Mouse (Mus musculus): ENCODE data around the gene Arhgap10. TPM values are rescaled to one million over a fixed set of nuclear protein-coding genes. Genes with fewer than 3 reads are reported as not detected.
"Not testable (repeated sequence)": the region's sequence is repeated elsewhere in the genome, so short reads cannot be mapped to it uniquely, and the experiment has no call there.

Arhgap10 gene
- total RNA-seq, 1 experiment from 2014 or later = 14.1 TPM

DNA sequence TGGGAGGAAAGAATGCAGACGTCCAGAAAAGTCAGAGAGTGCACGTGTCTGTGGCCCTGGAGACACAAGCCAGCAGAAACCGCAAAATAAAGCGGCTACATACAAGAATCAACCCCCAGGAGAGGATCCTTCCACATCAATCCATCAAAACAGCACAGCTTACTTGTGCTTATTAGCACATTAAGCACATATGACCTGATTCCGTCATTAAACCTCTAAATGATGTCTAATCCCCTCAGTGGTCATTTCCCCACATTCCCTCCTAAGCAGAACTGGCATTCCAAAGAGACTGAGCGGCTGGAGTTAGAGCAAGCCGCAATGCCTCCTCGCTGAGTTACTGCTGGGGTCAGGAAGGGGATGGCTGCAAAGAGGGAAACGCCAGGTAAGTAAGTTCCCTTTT is 187.4 kb downstream of the Arhgap10 start:
- no peak for ATAC-seq (ENCODE audit: extremely low read depth, insufficient number of reproducible peaks, low FRiP score, poor library complexity, severe bottlenecking)

DNA sequence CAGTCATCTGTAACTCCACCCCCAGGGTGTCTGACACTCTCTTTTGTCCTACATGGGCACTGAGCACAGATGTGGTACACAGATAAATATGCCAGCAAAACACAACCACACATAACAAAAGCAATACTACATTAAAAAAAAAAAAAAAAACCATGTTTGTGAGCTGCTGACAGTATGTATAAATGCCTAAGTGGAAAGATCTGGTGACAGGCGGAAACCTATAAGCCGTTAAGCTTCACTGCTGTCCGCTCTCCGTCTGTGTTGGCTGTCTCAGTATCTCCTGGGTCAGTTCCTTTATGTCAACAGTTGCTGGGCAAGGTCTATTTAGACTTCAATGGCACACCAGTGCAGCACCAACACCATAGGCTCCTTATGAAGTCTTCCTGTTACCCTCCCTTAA is 188.0 kb downstream of the Arhgap10 start:
- ATAC-seq (ENCODE audit: extremely low read depth, insufficient number of reproducible peaks, low FRiP score, poor library complexity, severe bottlenecking) = no peak

DNA sequence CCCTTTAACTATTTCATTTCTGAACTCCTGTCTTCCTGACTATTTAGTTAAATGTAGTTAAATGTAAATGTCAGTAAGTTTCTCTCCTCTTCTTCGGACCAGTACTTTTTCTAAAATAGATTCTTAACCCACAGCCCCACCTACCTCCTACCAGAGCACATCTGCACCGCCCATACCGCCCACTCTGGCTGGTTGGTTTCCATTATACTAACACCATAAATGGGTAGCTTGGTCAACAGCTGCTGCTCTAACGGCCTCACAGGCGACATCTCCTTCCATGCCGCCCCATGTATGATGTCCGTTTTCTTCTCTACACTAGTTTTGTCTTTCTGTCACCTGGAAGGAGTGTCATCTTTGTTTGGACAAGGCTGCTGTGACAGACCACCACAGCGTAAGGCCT is 189.3 kb downstream of the Arhgap10 start:
- no peak for ATAC-seq (ENCODE audit: extremely low read depth, insufficient number of reproducible peaks, low FRiP score, poor library complexity, severe bottlenecking)

DNA sequence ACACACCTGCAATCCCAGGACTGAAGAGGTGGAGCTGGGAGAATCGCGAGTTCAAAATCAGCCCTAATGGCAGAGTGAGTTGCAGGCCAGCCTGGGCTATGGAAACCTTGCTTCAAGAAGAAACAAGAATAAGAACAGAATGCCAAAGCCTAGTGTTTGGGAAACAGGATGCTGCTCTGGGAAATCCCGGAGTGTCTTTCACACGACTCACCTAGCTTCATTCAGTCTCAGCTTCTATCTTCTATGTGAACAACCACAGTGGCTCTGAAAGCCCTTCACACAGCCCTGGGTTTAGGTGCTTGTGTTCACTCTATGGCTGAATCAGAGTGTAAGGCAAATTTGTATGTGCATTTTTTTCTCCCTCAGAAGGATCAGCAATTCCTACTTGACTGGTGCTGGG is 190.4 kb downstream of the Arhgap10 start:
- no peak for ATAC-seq (ENCODE audit: extremely low read depth, insufficient number of reproducible peaks, low FRiP score, poor library complexity, severe bottlenecking)

DNA sequence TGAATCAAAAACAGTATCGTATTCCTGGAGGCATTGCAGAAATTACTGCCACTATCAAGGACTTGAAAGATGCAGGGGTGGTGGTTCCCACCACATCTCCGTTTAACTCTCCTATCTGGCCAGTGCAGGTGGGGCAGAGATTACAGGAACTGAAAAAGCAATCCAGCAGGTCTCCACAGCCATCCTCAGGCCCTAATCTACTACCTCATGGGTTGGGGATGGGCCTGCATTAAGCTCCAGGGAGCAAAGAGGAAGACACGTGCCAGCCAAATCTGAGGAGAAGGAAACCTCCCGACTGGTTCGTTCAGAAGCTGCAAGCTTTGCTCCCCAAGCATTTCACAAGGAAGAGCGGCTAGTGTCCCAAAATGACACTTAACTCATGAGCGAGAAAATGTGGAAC is 195.0 kb downstream of the Arhgap10 start:
- ATAC-seq (ENCODE audit: extremely low read depth, insufficient number of reproducible peaks, low FRiP score, poor library complexity, severe bottlenecking) = not testable (repeated sequence)

DNA sequence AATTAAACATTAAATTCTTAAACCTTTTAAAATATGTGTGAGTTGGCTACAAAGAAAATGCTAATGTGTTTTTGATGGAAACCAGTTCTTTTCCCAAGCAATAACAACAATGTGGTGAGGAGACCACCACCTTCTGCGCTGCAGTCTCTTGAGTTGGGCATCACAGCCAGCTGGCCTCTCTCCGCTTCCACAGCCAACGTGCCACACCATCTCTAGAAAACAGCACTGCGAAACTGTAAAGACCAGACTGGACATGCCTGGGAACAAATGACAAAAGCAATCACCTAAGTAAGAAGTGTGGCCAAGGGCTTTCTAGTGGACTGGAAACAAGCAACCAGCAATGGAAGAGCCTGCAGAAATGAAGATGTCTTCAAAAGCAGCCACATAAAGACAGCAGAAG is 195.9 kb downstream of the Arhgap10 start:
- ATAC-seq (ENCODE audit: extremely low read depth, insufficient number of reproducible peaks, low FRiP score, poor library complexity, severe bottlenecking) = no peak

DNA sequence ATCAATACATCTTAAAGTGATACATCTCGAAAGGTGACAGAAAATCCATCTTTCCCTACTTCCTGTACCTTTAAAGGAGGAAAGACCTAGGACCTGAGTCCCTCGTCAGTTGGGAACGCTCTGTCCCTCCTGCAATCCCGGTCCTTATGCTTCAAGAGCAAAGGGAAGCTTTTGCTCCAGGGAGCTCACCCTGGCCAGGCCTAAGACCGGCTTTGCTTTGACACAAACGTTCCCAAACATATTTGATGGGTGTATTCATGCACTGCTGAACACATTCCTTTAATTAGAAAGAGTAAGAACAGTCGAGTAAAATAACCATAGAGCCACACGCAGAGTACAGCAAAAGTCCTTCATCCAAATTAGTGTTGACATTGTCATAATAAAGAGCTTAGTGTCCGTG is 199.2 kb downstream of the Arhgap10 start:
- no peak for ATAC-seq (ENCODE audit: extremely low read depth, insufficient number of reproducible peaks, low FRiP score, poor library complexity, severe bottlenecking)

DNA sequence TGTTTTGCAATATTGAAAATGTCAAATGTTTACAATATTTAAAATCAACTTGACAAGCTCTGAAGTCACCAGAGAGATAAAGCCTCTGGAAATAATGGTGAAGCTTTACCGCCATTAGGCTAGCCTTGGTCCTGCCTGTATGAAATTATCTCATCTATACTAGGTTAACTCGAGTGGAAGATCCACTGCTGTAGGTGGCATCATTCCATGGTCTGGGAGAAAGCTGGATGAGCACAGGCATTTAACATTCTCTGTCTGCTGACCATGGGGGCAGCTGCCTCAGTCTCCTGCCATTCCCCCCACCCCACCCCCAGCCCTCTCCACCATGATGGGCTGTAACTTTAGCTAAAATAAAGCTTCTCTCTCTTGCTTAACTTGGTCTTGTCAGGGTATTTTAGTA is 200.0 kb downstream of the Arhgap10 start:
- ATAC-seq (ENCODE audit: extremely low read depth, insufficient number of reproducible peaks, low FRiP score, poor library complexity, severe bottlenecking) = no peak

DNA sequence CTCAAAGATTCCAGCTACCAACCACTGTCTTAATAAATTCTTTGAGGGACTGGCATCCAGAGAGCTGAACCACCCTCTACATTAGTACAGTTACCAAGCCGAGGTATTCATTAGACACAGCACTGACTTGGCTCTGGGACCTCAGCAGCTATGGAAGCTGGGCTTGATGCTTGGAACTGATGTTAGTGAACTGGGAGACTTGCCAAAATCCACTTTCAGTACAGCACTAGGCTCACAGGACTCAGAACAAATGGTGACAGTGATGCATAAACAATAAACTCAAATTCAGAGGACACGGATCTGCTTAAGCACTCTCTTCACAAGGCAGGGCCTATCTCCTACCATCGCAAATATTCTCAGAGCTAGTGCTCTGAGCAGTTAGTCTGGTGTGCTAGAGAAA is 204.8 kb downstream of the Arhgap10 start:
- no peak for ATAC-seq (ENCODE audit: extremely low read depth, insufficient number of reproducible peaks, low FRiP score, poor library complexity, severe bottlenecking)

DNA sequence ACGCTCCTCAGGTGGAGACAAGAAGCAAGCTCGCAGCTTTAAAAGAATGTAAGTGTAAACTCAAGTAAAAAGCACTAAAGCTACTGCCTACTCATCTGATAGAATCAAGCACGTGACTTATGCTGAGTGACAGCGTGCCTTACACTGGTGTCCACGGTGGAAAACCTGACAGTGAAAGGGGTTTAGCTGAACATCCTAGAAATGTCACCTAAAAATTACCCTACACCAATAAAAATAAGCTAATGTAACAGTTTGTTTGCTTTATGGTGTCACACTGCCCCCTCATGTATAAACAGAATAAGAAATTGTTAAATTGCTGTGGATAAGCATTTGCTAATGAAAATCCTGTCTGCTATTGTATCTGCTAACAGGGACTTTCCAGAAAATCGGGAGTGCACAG is 206.0 kb downstream of the Arhgap10 start:
- no peak for ATAC-seq (ENCODE audit: extremely low read depth, insufficient number of reproducible peaks, low FRiP score, poor library complexity, severe bottlenecking)

DNA sequence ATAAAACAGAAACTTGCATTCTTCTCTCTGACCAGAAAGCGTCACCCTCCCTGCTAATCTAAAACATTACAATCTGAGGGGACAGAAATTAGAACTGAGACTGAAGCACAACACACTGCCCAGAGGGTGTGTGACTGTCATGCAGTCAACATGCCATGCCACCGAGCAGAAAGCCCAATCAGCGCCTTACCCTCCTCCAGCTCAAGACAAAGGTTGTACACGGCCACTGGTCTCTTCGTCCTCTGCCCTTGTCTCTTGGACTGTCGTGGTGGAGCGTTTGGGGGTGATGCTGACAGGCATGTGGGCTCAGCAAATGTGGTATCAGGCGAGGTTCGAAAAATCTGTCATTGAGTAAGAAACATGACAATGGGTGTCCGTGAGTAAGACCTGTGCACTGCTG is 207.2 kb downstream of the Arhgap10 start:
- no peak for ATAC-seq (ENCODE audit: extremely low read depth, insufficient number of reproducible peaks, low FRiP score, poor library complexity, severe bottlenecking)

DNA sequence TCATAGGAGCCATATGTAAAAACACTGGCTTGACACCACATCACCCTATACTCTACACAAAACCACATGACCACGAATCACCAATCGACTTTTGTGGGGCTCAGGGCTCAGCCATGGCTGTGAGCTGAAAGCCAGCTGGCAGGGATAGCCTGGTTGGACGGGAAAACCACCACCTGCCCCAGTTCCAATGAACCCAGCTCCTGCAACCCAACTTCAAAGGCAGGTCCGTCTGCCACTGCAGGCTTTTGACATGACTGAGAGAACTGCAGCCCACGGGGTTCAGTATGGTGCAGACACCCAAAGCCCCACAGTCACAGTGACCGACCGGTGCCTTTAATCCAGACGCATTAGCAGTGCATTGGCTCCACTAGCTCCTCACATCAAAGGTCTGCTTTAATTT is 207.7 kb downstream of the Arhgap10 start:
- no peak for ATAC-seq (ENCODE audit: extremely low read depth, insufficient number of reproducible peaks, low FRiP score, poor library complexity, severe bottlenecking)

DNA sequence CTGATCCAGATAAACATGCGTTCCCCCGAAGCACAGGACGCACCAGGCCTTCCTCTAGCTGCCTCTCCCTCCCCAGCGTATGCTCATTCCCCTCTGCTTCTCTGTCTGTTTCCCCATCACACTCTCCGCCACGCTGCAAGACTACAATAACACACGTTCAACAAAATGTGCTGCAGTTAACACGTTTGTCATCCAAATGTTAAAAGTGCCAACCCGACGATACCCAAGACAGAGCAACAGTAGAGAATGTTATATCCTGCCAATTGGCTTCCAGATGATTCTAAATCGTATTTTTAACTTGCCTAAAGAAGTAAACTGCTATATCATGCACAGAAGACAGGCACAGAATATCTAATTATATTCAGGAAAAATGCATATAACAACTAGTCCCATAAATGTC is 223.2 kb downstream of the Arhgap10 start:
- ATAC-seq (ENCODE audit: extremely low read depth, insufficient number of reproducible peaks, low FRiP score, poor library complexity, severe bottlenecking) = no peak

DNA sequence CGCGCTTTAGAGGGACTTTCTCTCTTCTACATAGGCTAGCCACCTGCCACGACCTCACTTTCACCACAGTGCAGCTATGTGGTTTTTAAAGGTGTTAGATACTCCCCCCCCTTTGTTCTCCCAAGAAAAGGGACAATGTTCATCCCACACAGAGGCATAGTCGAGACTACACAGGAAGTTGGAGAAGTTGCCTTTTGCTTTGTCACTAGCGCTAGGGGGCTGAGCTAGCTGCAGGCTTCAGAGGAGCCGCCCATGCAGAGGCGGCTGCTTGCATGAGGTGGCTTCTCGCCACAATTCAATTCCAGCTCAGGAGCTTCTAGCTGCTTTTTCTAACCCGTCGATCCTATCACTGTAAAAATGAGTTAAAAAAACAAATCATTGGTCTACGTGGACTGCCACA is 225.1 kb downstream of the Arhgap10 start:
- no peak for ATAC-seq (ENCODE audit: extremely low read depth, insufficient number of reproducible peaks, low FRiP score, poor library complexity, severe bottlenecking)

DNA sequence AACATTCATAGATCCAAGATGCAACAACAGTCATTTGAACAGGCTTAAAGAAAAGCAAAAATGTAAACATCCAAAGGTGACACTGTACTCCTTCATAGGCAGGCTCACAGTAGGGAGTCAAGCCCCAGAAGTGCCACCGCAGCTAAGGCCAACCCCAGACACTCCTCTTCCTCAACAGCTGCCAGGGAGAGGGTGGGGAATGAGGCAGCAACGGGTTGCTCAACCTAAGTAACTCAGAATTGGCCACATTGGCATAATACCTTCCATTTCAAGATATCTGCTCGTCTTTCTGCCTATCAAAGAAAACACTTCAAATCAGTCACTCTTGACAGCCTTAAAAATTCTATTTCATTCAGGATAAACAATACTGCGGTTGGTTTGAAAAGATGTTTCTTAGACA is 225.6 kb downstream of the Arhgap10 start:
- ATAC-seq (ENCODE audit: extremely low read depth, insufficient number of reproducible peaks, low FRiP score, poor library complexity, severe bottlenecking) = no peak

DNA sequence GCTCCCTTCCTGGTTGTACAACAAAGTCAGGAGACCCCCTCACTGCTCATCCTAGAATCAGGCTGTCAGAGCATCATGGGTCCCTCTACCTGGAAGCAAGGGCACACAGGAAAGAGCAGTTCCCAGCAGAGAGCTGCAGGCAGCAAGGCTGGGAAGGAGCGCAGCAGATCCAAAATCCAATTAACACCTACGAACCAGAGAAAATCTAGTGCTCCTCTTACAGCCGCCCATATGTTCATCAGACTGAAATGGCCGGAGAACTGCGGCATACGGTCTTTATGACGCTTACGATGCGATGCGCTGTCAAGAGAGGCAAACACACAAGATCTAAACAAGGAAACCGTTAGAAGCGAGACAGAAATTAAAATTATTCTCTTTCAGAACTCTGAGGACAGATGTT is 229.3 kb downstream of the Arhgap10 start:
- ATAC-seq (ENCODE audit: extremely low read depth, insufficient number of reproducible peaks, low FRiP score, poor library complexity, severe bottlenecking) = no peak

DNA sequence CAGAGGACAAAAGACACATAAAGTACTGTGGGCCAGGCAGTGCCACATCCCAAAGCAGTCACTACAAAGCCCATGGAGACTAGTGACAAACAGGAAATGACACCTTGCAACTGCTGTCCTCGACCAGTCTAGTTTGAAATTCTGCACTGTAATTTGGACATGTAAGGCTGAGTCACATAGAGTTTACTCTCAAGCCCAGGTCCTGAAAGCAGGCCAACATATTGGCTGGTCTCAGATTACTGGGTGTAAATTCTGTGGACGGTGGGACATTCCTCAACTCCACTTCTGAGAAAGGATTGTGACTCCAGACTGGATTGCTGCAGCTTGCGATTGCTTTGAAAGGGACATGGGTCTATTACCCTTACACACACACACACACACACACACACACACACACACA is 229.7 kb downstream of the Arhgap10 start:
- ATAC-seq (ENCODE audit: extremely low read depth, insufficient number of reproducible peaks, low FRiP score, poor library complexity, severe bottlenecking) = no peak

DNA sequence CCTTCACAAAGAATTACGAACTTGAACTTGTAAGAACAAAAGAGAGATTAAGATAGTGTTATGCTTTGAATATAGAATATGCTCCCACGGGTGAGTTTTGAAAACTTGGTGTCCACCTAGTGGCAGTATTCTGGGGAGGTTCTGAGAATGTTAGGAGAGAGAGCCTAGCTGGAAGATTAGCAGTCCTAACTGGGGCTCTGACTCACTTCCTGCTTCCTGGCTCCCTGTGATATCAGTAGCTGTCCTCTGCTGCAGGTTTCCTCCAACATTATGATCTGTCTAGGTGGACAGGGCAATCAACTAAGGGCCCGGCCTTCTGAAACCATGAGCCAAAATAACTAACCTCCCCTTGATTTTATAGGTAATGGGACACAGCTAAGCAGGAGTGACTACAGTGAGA is 233.3 kb downstream of the Arhgap10 start:
- no peak for ATAC-seq (ENCODE audit: extremely low read depth, insufficient number of reproducible peaks, low FRiP score, poor library complexity, severe bottlenecking)

DNA sequence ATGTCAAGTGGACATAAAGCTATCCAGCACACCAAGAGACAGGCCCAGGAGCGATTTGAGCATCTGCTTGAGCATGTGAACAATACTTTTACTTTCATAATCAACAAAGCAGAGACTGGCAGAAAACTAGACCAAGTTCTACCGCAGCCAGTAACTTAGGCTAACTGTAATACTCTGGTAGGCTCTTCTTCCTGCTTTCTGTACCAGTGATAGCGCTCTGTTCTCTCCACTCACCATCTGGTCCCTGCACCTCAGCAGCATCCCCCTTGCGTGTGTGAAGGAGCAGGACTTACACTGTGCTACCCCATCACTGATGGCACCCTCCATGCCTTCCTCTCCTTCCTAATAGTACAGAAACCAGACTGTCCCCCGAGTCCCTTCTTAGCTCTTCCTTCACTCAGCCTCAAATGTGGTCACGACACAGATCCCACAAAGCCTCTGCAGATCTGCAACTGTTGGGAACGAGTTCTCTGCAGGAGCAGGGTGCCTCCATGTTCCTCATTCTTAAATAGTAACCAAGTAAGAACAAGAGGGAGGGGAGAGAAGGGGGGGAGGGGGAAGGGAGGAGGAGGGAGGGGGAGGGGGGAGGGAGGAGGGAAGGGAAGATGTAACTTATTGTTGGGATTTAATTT is 235.0 kb downstream of the Arhgap10 start:
- ATAC-seq (ENCODE audit: extremely low read depth, insufficient number of reproducible peaks, low FRiP score, poor library complexity, severe bottlenecking) = no peak

DNA sequence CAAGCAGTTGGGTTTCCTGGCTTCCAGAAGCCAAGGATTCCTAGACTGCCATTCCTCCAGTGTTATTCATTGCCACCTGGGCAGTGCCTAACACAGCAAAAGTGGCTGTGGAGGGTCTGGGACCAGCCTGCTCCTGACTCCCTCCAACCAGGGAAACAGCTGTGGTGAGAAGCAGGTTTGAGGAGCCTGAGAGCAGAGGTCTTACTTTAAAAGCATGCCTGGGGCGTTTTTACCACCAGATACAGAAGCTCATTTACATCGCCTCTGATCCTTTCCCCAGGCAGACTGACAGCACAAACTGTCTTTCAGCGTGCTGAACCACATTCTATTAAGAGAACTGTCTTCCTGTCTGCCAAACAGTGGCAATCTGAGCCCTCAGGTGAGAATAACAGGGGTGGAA is 237.8 kb downstream of the Arhgap10 start:
- no peak for ATAC-seq (ENCODE audit: extremely low read depth, insufficient number of reproducible peaks, low FRiP score, poor library complexity, severe bottlenecking)

DNA sequence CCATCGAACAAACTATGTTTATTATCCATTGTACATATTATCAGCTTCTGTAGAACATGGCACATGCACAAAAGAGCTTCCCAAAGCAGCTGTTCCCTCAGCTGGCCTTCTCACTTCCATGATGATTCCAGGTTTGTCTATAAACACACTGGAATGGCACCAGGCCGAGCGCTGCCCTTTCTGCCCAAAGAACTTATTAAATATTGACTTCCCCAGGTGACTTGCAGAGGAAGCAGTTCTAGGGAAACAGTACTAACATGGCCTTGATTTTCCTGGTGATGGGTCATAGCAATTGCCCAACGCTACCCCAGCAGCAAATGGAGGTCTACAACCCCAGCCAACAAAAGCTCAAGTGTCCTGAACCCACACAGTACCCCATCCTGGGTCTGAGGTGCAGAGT is 239.5 kb downstream of the Arhgap10 start:
- ATAC-seq (ENCODE audit: extremely low read depth, insufficient number of reproducible peaks, low FRiP score, poor library complexity, severe bottlenecking) = no peak

DNA sequence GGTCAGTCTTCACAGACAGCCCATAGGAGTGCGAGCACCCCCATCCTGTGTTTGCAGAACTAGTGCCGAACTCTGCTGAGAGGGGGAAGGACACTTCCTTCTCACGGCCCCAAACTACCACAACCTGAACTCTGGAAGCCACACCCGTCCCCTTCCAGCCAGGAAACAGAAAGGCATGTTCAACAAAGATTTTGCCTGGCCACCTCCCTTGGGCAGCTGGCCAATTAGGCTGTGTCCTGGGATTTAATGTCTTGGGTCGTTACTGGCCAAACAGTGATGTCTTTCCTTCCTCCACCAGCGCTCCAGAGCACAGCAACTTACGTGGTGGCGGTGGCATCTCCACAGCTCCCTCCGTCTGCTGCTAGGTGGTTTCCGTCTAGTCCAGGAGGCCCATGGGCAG is 240.9 kb downstream of the Arhgap10 start:
- ATAC-seq (ENCODE audit: extremely low read depth, insufficient number of reproducible peaks, low FRiP score, poor library complexity, severe bottlenecking) = no peak

Measured in neutrophil, adult 5-6 weeks (primary cell).